Mouse (Mus musculus): ENCODE measurements around the gene Fosl2. TPM values are rescaled to one million over a fixed set of nuclear protein-coding genes. Genes with fewer than 3 reads are reported as not detected.

Gene Fosl2
- polyA plus RNA-seq, 2 experiments from 2014 or later = 1.5 to 1.9 TPM

DNA sequence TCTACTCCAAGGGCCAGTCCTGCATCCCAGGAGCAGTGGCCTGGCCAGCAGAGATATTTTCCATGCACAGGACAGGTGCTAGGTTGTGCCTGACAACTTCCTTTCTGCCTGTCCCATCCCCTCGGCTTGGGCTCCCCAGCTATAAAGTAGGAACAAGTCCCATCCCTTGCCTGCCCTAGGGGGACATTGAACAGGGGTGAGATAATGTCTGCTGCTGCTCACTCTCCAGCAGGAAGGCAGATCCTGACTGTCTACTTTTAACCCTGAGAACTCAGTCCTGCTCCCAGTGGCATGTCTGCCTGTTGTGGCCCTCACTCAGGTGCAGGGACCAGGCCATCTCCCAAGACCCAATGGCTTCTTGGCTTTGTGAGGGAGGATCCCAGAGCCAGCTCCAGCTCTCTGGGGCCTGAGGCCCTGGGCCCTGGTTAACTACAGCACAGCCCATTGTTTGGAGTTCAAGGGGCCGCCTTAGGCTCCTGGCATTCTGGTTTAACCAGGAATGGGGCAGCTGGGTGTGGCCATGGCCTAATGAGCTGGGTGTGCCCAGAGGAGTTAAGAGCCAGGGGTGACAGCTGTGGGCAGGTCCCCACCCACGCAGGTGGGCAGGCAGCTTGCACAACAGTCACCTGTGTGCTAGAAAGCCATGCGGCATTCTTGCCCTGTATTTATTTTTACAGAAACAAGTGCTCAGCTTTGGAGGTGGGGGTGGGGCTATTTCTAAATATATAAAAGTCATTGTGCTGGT lies 47.5 kb downstream of the Fosl2 start:
- ATAC-seq = no peak

DNA sequence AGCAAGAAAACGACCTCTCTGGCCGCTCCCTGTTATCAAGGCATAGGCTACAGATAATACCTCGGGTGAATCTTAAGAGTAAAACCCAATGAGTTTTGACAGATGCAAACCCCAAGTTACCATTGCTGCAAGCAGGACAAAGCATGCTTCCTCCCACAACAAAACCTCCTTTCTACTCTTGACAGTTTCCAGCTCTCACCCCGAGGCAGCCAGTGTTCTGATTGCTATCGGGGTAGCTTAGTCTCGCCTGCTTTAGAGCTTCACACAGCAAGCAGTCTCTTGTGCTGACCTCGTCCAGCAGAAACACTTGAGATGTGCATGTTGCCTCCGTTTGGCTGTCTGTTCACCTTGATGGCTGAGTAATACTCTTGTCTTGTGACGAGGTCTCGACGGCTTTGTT lies 52.1 kb downstream of the Fosl2 start:
- ATAC-seq = no peak

DNA sequence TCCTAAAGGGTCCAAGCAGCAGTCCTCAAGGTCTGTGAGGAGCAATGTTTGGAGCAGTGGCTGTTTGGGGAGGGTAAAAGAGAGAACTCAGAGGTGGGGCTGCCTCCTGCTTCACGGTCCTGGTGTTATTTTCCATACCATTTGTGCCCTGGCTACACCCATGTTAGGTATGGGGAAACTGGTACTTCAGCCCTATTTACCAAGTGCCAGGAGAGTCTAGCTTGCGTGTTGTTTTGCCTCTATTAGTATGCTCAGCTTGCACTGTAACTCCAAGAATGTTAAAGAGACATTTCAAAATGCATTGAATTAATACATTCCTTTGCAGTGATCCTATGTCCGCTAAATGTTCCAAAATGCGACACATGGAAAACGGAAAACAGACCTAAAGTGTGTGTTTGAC lies 55.7 kb downstream of the Fosl2 start:
- no peak for ATAC-seq

DNA sequence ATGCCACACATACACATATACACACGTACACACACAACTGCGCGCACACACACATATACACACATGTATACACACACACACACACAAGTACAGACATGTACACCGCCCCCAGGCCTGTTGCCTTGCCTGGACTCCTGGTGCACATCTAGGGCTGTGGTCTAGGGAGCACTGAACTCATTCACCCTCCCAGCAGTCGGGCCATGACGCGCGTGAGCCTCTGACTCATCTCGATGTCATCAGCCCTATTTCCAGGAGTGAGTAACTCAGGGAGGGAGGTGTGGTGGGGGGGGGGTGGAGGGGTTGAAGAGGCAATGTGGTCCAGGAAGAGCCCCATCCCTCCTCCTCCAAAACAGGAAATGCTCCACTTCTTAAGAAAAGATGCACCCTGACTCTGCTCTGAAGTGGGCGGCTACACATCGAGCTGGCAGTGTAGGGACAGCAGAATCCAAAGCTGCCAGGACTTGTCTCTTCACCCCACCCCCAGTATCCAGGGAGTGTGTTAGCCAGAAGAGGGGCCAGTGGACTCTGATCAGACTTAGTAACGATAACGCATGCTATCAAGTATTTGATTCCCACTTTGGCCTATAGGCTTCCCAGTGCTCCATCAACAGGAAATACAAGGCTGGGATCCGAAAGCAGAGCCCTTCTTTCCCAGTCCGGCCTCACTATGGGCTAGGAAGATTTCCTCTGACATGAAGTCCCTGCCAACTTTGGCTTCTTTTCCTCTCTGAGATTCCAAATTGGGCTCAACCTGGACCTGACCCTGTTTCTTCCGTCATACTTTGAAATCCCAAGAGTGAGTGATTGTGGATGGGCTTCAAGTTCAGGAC lies 56.6 kb downstream of the Fosl2 start:
- no peak for ATAC-seq

DNA sequence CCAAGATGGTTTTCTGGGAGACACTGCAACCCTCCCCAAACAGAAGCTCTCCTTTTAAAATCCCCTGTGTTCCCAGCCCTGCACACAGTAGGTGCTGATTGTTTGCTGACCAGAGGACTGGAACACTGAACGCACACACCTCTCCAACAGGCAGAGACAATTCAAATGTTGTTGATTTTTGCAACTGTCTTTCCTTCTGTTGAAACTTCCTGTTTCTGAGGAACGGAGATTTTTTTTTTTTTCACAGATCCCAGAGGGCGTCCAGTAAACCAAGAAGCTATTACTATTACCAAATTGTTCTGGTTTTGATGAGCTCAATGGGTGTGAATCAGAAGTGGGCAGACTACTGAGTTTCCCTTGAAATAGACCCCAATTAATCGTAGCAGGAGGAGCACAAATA lies 58.6 kb downstream of the Fosl2 start:
- ATAC-seq = no peak

DNA sequence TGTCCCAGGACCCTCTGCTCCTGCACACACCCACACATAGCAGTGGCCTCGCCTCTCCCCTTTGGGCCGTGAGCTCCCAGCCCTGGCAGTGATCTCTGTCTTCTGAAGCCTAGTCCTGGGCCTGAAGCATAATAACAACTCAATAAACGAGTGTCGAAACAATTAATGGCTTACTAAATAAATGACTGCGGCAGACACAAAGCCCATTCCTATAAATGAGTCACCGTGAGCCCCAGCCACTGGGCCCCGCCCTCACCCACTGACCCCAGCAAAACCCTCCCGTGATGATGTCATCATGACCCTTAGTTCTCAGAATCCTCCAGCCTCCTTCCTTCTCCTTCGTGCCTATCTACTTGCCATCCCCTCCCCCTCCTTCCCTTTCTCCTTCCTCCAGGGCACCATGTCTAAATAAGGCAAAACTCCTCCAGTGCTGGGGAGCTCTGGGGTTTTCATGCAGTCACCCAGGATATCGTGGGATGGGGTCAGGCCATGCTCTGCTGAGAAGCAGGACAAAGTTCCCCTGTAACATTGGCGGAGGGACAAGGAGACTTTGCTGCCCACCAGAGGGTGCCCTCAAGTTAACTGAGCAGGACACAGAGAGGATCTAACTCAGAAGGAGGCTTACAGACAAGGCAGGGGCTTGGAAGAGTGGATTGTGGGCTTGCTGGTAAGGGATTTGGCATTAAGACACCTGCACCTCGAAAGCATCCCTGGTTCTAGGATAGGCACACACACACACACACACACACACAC lies 60.4 kb downstream of the Fosl2 start:
- ATAC-seq = no peak

DNA sequence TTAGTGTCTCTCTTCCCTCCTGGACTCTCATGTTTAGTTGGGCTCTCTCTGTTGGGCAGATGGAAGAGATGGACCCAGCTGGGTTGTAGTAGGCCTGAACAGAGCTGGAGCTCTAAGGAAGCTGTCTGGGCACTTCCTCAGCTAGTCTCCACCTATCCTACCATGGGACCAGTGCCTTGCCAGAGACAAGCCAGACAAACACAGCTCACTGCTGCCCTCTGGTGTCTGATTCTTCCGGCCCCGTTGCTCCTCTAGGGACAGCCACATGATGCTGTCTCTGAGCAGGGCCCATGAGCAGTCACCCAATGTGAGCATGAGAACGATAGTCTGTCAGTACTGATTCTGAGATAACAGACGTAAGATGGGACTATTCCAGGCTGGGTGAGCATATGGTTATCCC lies 62.1 kb downstream of the Fosl2 start:
- ATAC-seq = peak; percentile 77

GRCm38 (mm10) chr5:32199136-32199535 lies 63.5 kb downstream of the Fosl2 start:
- ATAC-seq = no peak

DNA sequence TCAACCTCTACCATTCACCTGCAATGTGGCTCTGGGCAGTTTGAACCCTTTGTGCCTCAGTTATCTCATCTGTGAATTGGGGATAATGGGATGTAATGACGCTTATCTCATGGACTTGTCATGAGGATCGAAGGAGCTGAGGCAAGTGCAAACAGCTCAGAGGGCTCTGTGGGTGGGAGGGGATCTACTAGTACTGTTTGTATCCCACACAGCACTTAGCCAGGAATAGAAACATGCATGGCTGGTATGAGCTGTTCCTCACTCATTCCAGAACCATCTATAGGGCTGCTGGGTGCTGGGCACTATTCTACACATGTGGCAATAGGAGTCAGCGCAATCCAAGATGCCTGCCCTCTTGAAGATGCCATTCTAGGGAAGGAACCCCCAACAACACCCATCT lies 64.0 kb downstream of the Fosl2 start:
- ATAC-seq = no peak

GRCm38 (mm10) chr5:32204653-32205052 lies 69.1 kb downstream of the Fosl2 start:
- no peak for ATAC-seq

DNA sequence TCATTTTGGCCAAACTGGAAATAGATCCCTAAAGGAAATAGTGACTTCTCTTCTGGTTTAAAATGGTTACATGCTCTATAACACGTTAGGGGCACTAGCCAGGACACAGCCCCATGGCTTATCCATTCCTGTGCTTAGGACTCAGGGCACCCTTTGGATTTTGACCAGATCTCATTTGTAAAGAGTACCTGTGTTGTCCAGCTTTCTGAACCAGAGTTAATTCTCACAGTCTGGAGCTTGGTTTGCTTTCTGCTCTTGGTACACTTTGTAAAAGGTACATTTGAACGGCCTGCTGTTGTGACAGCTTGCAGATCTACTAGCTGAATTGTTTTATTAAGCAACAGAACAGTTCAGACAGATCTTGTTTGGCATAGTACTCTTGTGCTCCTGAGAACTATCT lies 71.1 kb downstream of the Fosl2 start:
- no peak for ATAC-seq

Other genes starting within 250 kb of the Fosl2 start
- gene Plb1, start 96.9 kb downstream of the Fosl2 start, polyA plus RNA-seq (2017; shearing (Covaris generic)) = not detected

All from CD4-positive, CD25-positive, alpha-beta regulatory T cell, adult 4 months (primary cell).